Mouse (Mus musculus) megakaryocyte-erythroid progenitor cell, adult 5-6 weeks (primary cell): ENCODE measurements around the gene Slc38a3. TPM values are rescaled to one million over a fixed set of nuclear protein-coding genes. Genes with fewer than 3 reads are reported as not detected.

Source experiments
- ATAC-seq: replicated peaks from 2 replicates; pipeline ENCODE4 v1.8.0; 2016; ENCODE audit warnings: mild to moderate bottlenecking, inconsistent platforms; ENCODE audit not compliant: severe bottlenecking, poor library complexity, low FRiP score, low TSS enrichment
- total RNA-seq, 2 experiments: library from RNA; stranded (forward) in 1 of 2; stranded (reverse) in 1 of 2; fragments of 200-1000, 215-1000 nt in 1 of 2; fragments of >200 nt in 1 of 2; fragmentation: Nextera tagmentation in 1 of 2; gene quantifications; 2 replicates each; pipeline ENCODE4 v1.2.3; 2014 to 2017

Slc38a3 gene
- total RNA-seq, 2 experiments from 2014 or later: not detected

GRCm38 (mm10) chr9:107644495-107645152 is 24.7 kb downstream of the Slc38a3 start:
- peak; percentile 88 for ATAC-seq

- ATAC-seq: no peak
These were observed 25.7 kb downstream of the Slc38a3 start for GRCm38 (mm10) chr9:107643544-107644214.

GRCm38 (mm10) chr9:107641666-107642065 is 27.7 kb downstream of the Slc38a3 start:
- ATAC-seq: no peak

- ATAC-seq: no peak
These were observed 29.0 kb downstream of the Slc38a3 start for GRCm38 (mm10) chr9:107640257-107640772.

- ATAC-seq: no peak
These were observed 32.3 kb downstream of the Slc38a3 start for GRCm38 (mm10) chr9:107637070-107637469.

GRCm38 (mm10) chr9:107635279-107636028 is 33.9 kb downstream of the Slc38a3 start, which contains the start of gene Gnai2:
Gene Gnai2, minus strand, starts transcription at chr9:107635367.
- peak; percentile 83 for ATAC-seq

GRCm38 (mm10) chr9:107634406-107635278 is 34.7 kb downstream of the Slc38a3 start:
- ATAC-seq: no peak

GRCm38 (mm10) chr9:107633661-107634405 is 35.5 kb downstream of the Slc38a3 start:
- ATAC-seq: peak; percentile 7; the same call in 1 of the 2 replicates

GRCm38 (mm10) chr9:107633091-107633660 is 36.2 kb downstream of the Slc38a3 start:
- ATAC-seq: peak; percentile 60

- peak; percentile 79 for ATAC-seq
These were observed 36.9 kb downstream of the Slc38a3 start for GRCm38 (mm10) chr9:107632478-107632877.

GRCm38 (mm10) chr9:107631861-107632260 is 37.5 kb downstream of the Slc38a3 start:
- no peak for ATAC-seq

- no peak for ATAC-seq
These were observed 38.0 kb downstream of the Slc38a3 start for GRCm38 (mm10) chr9:107631311-107631826.

GRCm38 (mm10) chr9:107630576-107630975 is 38.8 kb downstream of the Slc38a3 start:
- no peak for ATAC-seq

GRCm38 (mm10) chr9:107629901-107630425 is 39.4 kb downstream of the Slc38a3 start:
- ATAC-seq: no peak

GRCm38 (mm10) chr9:107629411-107629730 is 40.0 kb downstream of the Slc38a3 start:
- no peak for ATAC-seq

GRCm38 (mm10) chr9:107628721-107629410 is 40.5 kb downstream of the Slc38a3 start:
- ATAC-seq: no peak
